Mouse (Mus musculus) bone marrow, adult 2 months (tissue): ENCODE data around the gene Gm11042.

Experiments used
- CTCF ChIP-seq: fragments of 200-500 bp; IDR thresholded peaks from 2 replicates; pipeline ENCODE4 v1.5.1; 2011; ENCODE audit warnings: low read length, control low read depth; ENCODE audit not compliant: control insufficient read depth, insufficient read depth
- POLR2A ChIP-seq: fragments of 200-500 bp; IDR thresholded peaks from 2 replicates; pipeline ENCODE4 v1.6.1; 2011; ENCODE audit warnings: low read depth, mild to moderate bottlenecking, control low read depth, low read length, borderline replicate concordance; ENCODE audit not compliant: control insufficient read depth

- TF ChIP-seq POLR2A (no peak), CTCF (no peak)
Observed at GRCm38 (mm10) chr12:74277265-74277664, 38.9 kb downstream of the Gm11042 start.
